In the genomic region with DNA sequence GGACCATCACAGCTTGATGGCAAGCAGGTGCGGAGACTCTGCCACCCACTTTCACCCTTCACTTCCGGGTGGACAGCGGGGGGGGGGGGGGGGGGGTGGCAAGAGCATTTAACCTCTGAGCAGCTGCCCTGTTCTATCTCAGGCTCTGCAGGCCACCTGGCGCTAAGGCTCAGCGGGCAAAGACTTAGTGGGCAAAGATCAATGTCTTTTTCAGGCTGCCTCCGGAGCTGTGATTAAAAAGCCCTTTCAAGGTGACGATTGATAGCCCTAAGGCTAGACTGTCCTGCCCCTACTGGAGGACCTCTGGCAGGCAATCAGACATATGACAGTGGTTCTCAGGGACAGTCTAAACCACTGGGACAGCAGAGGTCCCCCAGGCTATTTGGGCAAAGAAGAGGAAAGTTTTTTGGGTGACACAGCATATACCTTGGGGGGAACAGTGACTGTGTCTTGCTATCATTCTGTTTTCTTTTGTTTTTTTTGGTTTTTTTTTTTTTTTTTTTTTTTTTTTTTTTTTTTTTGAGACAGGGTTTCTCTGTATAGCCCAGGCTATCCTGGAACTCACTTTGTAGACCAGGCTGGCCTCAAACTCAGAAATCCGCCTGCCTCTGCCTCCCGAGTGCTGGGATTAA, we compare ENCODE assay signal across 12 mouse cellular contexts. TPM values are rescaled to one million over a fixed set of nuclear protein-coding genes. Genes with fewer than 3 reads are reported as not detected.
DNase-seq lines count a peak whose midpoint lies in the region; ATAC-seq lines count a peak whose summit lies in the region.
"Had no signal": no experiment of that assay in that cellular context is flagged by ENCODE, and none has a peak within 500 bp of the region (broad histone marks: within the 10 kb centered on the region; RNA-seq: fewer than 3 reads in every experiment).

No protein-coding gene starts in this region.

- 0 out of 2 replicates have a peak overlapping the region, but pooled peaks have one; percentile 46 for H3K27ac ChIP-seq in heart, embryonic 11.5 days (ENCODE audit: low read depth, low read length)
- H3K27ac ChIP-seq in embryonic facial prominence, embryonic 10.5 days (replicated peaks) = 0 out of 2 replicates have a peak overlapping the region, but pooled peaks have one; percentile 30
- H3K27ac ChIP-seq in hindbrain, embryonic 16.5 days (ENCODE audit: low read depth, low read length) = peak overlapping the region; percentile 57
- peak overlapping the region; percentile 86 for H3K27ac ChIP-seq in midbrain, embryonic 14.5 days (replicated peaks; ENCODE audit: low read depth, low read length)

- peak overlapping the region; percentile 30 for H3K4me3 ChIP-seq in heart, embryonic 11.5 days (ENCODE audit: low read depth, low read length)
- H3K4me3 ChIP-seq in embryonic facial prominence, embryonic 10.5 days = peak overlapping the region; percentile 33; the same call in 1 of the 2 replicates
- H3K4me3 ChIP-seq in hindbrain, embryonic 16.5 days (ENCODE audit: low read length) = no peak overlapping the region
- H3K4me3 ChIP-seq in midbrain, embryonic 14.5 days (replicated peaks; ENCODE audit: low read depth, low read length) = no peak overlapping the region
- H3K4me3 ChIP-seq: megakaryocyte, embryonic 14.5 days had no signal

- H3K4me2 ChIP-seq in heart, embryonic 11.5 days = peak overlapping the region; percentile 65
- H3K4me2 ChIP-seq in hindbrain, embryonic 16.5 days (ENCODE audit: low read length) = peak overlapping the region; percentile 26
- H3K4me2 ChIP-seq in midbrain, embryonic 14.5 days (ENCODE audit: low read length) = peak overlapping the region; percentile 39

- no peak for ATAC-seq in heart, embryonic 11.5 days (replicated peaks; ENCODE audit: insufficient number of reproducible peaks, low FRiP score, low TSS enrichment)
- no peak for ATAC-seq in hindbrain, embryonic 16.5 days
- ATAC-seq in midbrain, embryonic 14.5 days (ENCODE audit: low FRiP score, low TSS enrichment) = no peak
- ATAC-seq: activated CD4-positive, CD25-positive, alpha-beta regulatory T cell, adult 4 months had no signal

- H3K9me3 ChIP-seq in heart, embryonic 11.5 days (replicated peaks; ENCODE audit: control insufficient read depth, low read length) = no peaks in the 10 kb centered on the region
- H3K9me3 ChIP-seq in embryonic facial prominence, embryonic 10.5 days = no peaks in the 10 kb centered on the region
- no peaks in the 10 kb centered on the region for H3K9me3 ChIP-seq in hindbrain, embryonic 16.5 days (ENCODE audit: control insufficient read depth, low read length)
- H3K9me3 ChIP-seq in midbrain, embryonic 14.5 days (ENCODE audit: control insufficient read depth, low read length) = no peaks in the 10 kb centered on the region

- H3K9ac ChIP-seq in heart, embryonic 11.5 days (ENCODE audit: low read depth, low read length) = peak overlapping the region; percentile 43; the same call in 1 of the 2 replicates
- 0 out of 2 replicates have a peak overlapping the region, but pooled peaks have one; percentile 3 for H3K9ac ChIP-seq in hindbrain, embryonic 16.5 days (ENCODE audit: low read depth, low read length)
- H3K9ac ChIP-seq in midbrain, embryonic 14.5 days (replicated peaks; ENCODE audit: low read length) = peak overlapping the region; percentile 12; the same call in 1 of the 2 replicates

- peaks cover 11% of the 10 kb centered on the region for H3K4me1 ChIP-seq in heart, embryonic 11.5 days (ENCODE audit: control insufficient read depth, insufficient read depth, low read length)
- H3K4me1 ChIP-seq in embryonic facial prominence, embryonic 10.5 days = peaks cover 42% of the 10 kb centered on the region
- peaks cover 22% of the 10 kb centered on the region for H3K4me1 ChIP-seq in hindbrain, embryonic 16.5 days (ENCODE audit: control insufficient read depth, insufficient read depth, low read depth, low read length)
- H3K4me1 ChIP-seq in midbrain, embryonic 14.5 days (ENCODE audit: control insufficient read depth, insufficient read depth, low read length) = peaks cover 21% of the 10 kb centered on the region
- H3K4me1 ChIP-seq: megakaryocyte, embryonic 14.5 days had no signal

- WGBS in heart, embryonic 11.5 days (ENCODE audit: insufficient replicate concordance) = 29% methylated on average over 7 of the region's 9 CpGs
- 24% methylated on average over 9 of the region's 9 CpGs for WGBS in embryonic facial prominence, embryonic 10.5 days
- WGBS in hindbrain, embryonic 16.5 days = 23% methylated on average over 8 of the region's 9 CpGs
- 23% methylated on average over 9 of the region's 9 CpGs for WGBS in midbrain, embryonic 14.5 days

- intact Hi-C loops in heart, postnatal 10 days (cut with DNase I) = no loop called here
- intact Hi-C loops in left cerebral cortex, postnatal 4 days (cut with DNase I) = no loop called here

- no peak for DNase-seq in heart, postnatal 10 days
- no peak for DNase-seq in embryonic facial prominence, embryonic 10.5 days (ENCODE audit: low spot score)
- DNase-seq in midbrain, embryonic 14.5 days = peak; percentile 56
- DNase-seq in left cerebral cortex, postnatal 4 days = no peak
- no peak for DNase-seq in urinary bladder, postnatal 36 days (ENCODE audit: low spot score in 2 of 2)
- no peak for DNase-seq in cerebellum, postnatal 10 days
- DNase-seq: cerebellum, postnatal 14 days; gastrocnemius, postnatal 36 days had no signal

- no peaks in the 10 kb centered on the region for H3K36me3 ChIP-seq in heart, embryonic 11.5 days (ENCODE audit: control insufficient read depth, insufficient read depth, low read length)
- no peaks in the 10 kb centered on the region for H3K36me3 ChIP-seq in embryonic facial prominence, embryonic 10.5 days (replicated peaks)
- H3K36me3 ChIP-seq in hindbrain, embryonic 16.5 days (ENCODE audit: control insufficient read depth, insufficient read depth, low read length) = no peaks in the 10 kb centered on the region
- H3K36me3 ChIP-seq in midbrain, embryonic 14.5 days (ENCODE audit: control insufficient read depth, insufficient read depth, low read length) = no peaks in the 10 kb centered on the region

- H3K27me3 ChIP-seq in heart, embryonic 11.5 days (ENCODE audit: control insufficient read depth, insufficient read depth, low read length) = no peaks in the 10 kb centered on the region
- H3K27me3 ChIP-seq in embryonic facial prominence, embryonic 10.5 days (replicated peaks; ENCODE audit: low read depth, poor library complexity, severe bottlenecking) = peaks cover 13% of the 10 kb centered on the region; the same call in 1 of the 2 replicates
- no peaks in the 10 kb centered on the region for H3K27me3 ChIP-seq in hindbrain, embryonic 16.5 days (replicated peaks; ENCODE audit: control insufficient read depth, insufficient read depth, low read length)
- no peaks in the 10 kb centered on the region for H3K27me3 ChIP-seq in midbrain, embryonic 14.5 days (ENCODE audit: control insufficient read depth, insufficient read depth, low read length)

RNA-seq across cellular contexts. Expression of a gene that starts 54.1 kb away (rescaled TPM):
- polyA plus RNA-seq in heart, embryonic 11.5 days (2014; fragmentation: Nextera tagmentation; extraction: Ambion mirVana) = 32.6 and 39.4 TPM in 2 replicates
- 10 to 100 TPM; 79.2 to 91.1 TPM for total RNA-seq in heart, postnatal 10 days (2021)
- polyA plus RNA-seq in embryonic facial prominence, embryonic 10.5 days (2016; fragmentation: Nextera tagmentation; extraction: Ambion mirVana) = 50.6 and 51.8 TPM in 2 replicates
- polyA plus RNA-seq in hindbrain, embryonic 16.5 days (2015; fragmentation: Nextera tagmentation; extraction: Ambion mirVana) = 53.9 and 63.4 TPM in 2 replicates
- 48.7 and 58.1 TPM in 2 replicates for polyA plus RNA-seq in midbrain, embryonic 14.5 days (2014; fragmentation: Nextera tagmentation; extraction: Ambion mirVana)
- 100 to 1,000 TPM; 127 to 130 TPM for total RNA-seq in left cerebral cortex, postnatal 4 days (2021)

Comparison
In these comparisons a context has a peak if more than half of its experiments do, and no peak if none do; other contexts are left out.
1. H3K27ac ChIP-seq: peak in every context shown above with its lines; median percentile 86 in midbrain, embryonic 14.5 days; 57 in hindbrain, embryonic 16.5 days; 46 in heart, embryonic 11.5 days; 30 in embryonic facial prominence, embryonic 10.5 days.
2. H3K4me3 ChIP-seq: peak in heart, embryonic 11.5 days (single experiment) and embryonic facial prominence, embryonic 10.5 days (single experiment); none in hindbrain, embryonic 16.5 days (single experiment) and midbrain, embryonic 14.5 days (single experiment).
3. Peak in every context shown above with its lines, with median percentiles within 50 percentile points of each other: H3K4me2 ChIP-seq and H3K9ac ChIP-seq.